Mouse (Mus musculus): Measurements from ENCODE around the gene Fam163a. TPM values are rescaled to one million over a fixed set of nuclear protein-coding genes. Genes with fewer than 3 reads are reported as not detected.
A peak's percentile ranks its signal among the peaks of the same experiment; 100 is the strongest.

Gene Fam163a
- total and polyA plus RNA-seq, 2 experiments: 0.02 TPM; not detected in 1

GRCm38 (mm10) chr1:156089561-156089960 is 115.3 kb downstream of the Fam163a start:
- TF ChIP-seq POLR2A (IDR thresholded peaks at IDR 0.05; ENCODE audit: extremely low read depth, insufficient read depth, low read length) (no peak), CTCF (IDR thresholded peaks at IDR 0.05; ENCODE audit: low read depth, low read length) (no peak)
- 85% methylated on average over 8 of the region's 8 CpGs for WGBS
- DNase-seq (ENCODE audit: extremely low read depth, low read depth, low spot score): no peak

GRCm38 (mm10) chr1:156087586-156087985 is 117.2 kb downstream of the Fam163a start:
- Histone ChIP-seq H3K79me2 (ENCODE audit: control insufficient read depth, insufficient read depth, low read length) (no peaks in the 10 kb centered on the region), H3K4me1 (ENCODE audit: control insufficient read depth, insufficient read depth, low read length) (no peaks in the 10 kb centered on the region), H3K27me3 (ENCODE audit: control insufficient read depth, insufficient read depth, low read length) (no peaks in the 10 kb centered on the region), H3K27ac (replicated peaks; ENCODE audit: insufficient read depth, low read depth, low read length) (no peak overlapping the region), H3K9ac (ENCODE audit: low read depth, low read length) (no peak overlapping the region), H3K36me3 (ENCODE audit: control insufficient read depth, insufficient read depth, low read length) (no peaks in the 10 kb centered on the region), H3K4me3 (ENCODE audit: insufficient read depth, low read depth, low read length) (no peak overlapping the region)
- DNase-seq (ENCODE audit: extremely low read depth, low read depth, low spot score): no peak
- 73% methylated on average over 5 of the region's 5 CpGs for WGBS
- TF ChIP-seq POLR2A (IDR thresholded peaks at IDR 0.05; ENCODE audit: extremely low read depth, insufficient read depth, low read length) (no peak), CTCF (IDR thresholded peaks at IDR 0.05; ENCODE audit: low read depth, low read length) (no peak)

More at GRCm38 (mm10) chr1:156089561-156089960, 115.3 kb downstream of the Fam163a start:
- Histone ChIP-seq H3K27ac (replicated peaks; ENCODE audit: insufficient read depth, low read depth, low read length) (no peak overlapping the region), H3K4me3 (ENCODE audit: insufficient read depth, low read depth, low read length) (no peak overlapping the region), H3K27me3 (ENCODE audit: control insufficient read depth, insufficient read depth, low read length) (no peaks in the 10 kb centered on the region), H3K4me1 (ENCODE audit: control insufficient read depth, insufficient read depth, low read length) (no peaks in the 10 kb centered on the region), H3K9ac (ENCODE audit: low read depth, low read length) (no peak overlapping the region), H3K79me2 (ENCODE audit: control insufficient read depth, insufficient read depth, low read length) (no peaks in the 10 kb centered on the region), H3K36me3 (ENCODE audit: control insufficient read depth, insufficient read depth, low read length) (no peaks in the 10 kb centered on the region)

GRCm38 (mm10) chr1:156085770-156086169 is 119.1 kb downstream of the Fam163a start:
- Histone ChIP-seq H3K4me3 (ENCODE audit: insufficient read depth, low read depth, low read length) (no peak overlapping the region), H3K36me3 (ENCODE audit: control insufficient read depth, insufficient read depth, low read length) (no peaks in the 10 kb centered on the region), H3K9ac (ENCODE audit: low read depth, low read length) (no peak overlapping the region), H3K27me3 (ENCODE audit: control insufficient read depth, insufficient read depth, low read length) (no peaks in the 10 kb centered on the region), H3K4me1 (ENCODE audit: control insufficient read depth, insufficient read depth, low read length) (no peaks in the 10 kb centered on the region), H3K27ac (replicated peaks; ENCODE audit: insufficient read depth, low read depth, low read length) (no peak overlapping the region), H3K79me2 (ENCODE audit: control insufficient read depth, insufficient read depth, low read length) (no peaks in the 10 kb centered on the region)
- TF ChIP-seq CTCF (IDR thresholded peaks at IDR 0.05; ENCODE audit: low read depth, low read length) (no peak), POLR2A (IDR thresholded peaks at IDR 0.05; ENCODE audit: extremely low read depth, insufficient read depth, low read length) (no peak)
- WGBS: 56% methylated on average over 5 of the region's 5 CpGs
- DNase-seq (ENCODE audit: extremely low read depth, low read depth, low spot score): peak; percentile 42

- 78% methylated on average over 3 of the region's 3 CpGs for WGBS
- H3K27ac ChIP-seq (replicated peaks; ENCODE audit: insufficient read depth, low read depth, low read length): no peak overlapping the region
- no peak overlapping the region for H3K9ac ChIP-seq (ENCODE audit: low read depth, low read length)
- no peaks in the 10 kb centered on the region for H3K79me2 ChIP-seq (ENCODE audit: control insufficient read depth, insufficient read depth, low read length)
- no peaks in the 10 kb centered on the region for H3K27me3 ChIP-seq (ENCODE audit: control insufficient read depth, insufficient read depth, low read length)
- TF ChIP-seq CTCF (IDR thresholded peaks at IDR 0.05; ENCODE audit: low read depth, low read length) (no peak), POLR2A (IDR thresholded peaks at IDR 0.05; ENCODE audit: extremely low read depth, insufficient read depth, low read length) (no peak)
- no peak for DNase-seq (ENCODE audit: extremely low read depth, low read depth, low spot score)
- H3K36me3 ChIP-seq (ENCODE audit: control insufficient read depth, insufficient read depth, low read length): no peaks in the 10 kb centered on the region
- H3K4me3 ChIP-seq (ENCODE audit: insufficient read depth, low read depth, low read length): no peak overlapping the region
- no peaks in the 10 kb centered on the region for H3K4me1 ChIP-seq (ENCODE audit: control insufficient read depth, insufficient read depth, low read length)
Observed at GRCm38 (mm10) chr1:156084603-156085002, 120.2 kb downstream of the Fam163a start.

GRCm38 (mm10) chr1:156077655-156078054 is 127.2 kb downstream of the Fam163a start:
- TF ChIP-seq POLR2A (IDR thresholded peaks at IDR 0.05; ENCODE audit: extremely low read depth, insufficient read depth, low read length) (no peak), CTCF (IDR thresholded peaks at IDR 0.05; ENCODE audit: low read depth, low read length) (no peak)
- Histone ChIP-seq H3K79me2 (ENCODE audit: control insufficient read depth, insufficient read depth, low read length) (no peaks in the 10 kb centered on the region), H3K27me3 (ENCODE audit: control insufficient read depth, insufficient read depth, low read length) (no peaks in the 10 kb centered on the region), H3K9ac (ENCODE audit: low read depth, low read length) (no peak overlapping the region), H3K27ac (replicated peaks; ENCODE audit: insufficient read depth, low read depth, low read length) (no peak overlapping the region), H3K4me1 (ENCODE audit: control insufficient read depth, insufficient read depth, low read length) (peaks cover 13% of the 10 kb centered on the region), H3K36me3 (ENCODE audit: control insufficient read depth, insufficient read depth, low read length) (no peaks in the 10 kb centered on the region), H3K4me3 (ENCODE audit: insufficient read depth, low read depth, low read length) (no peak overlapping the region)
- DNase-seq (ENCODE audit: extremely low read depth, low read depth, low spot score): no peak
- WGBS: 66% methylated on average over 3 of the region's 3 CpGs

- H3K4me3 ChIP-seq (ENCODE audit: insufficient read depth, low read depth, low read length): no peak overlapping the region
- no peak for DNase-seq (ENCODE audit: extremely low read depth, low read depth, low spot score)
- H3K27ac ChIP-seq (replicated peaks; ENCODE audit: insufficient read depth, low read depth, low read length): no peak overlapping the region
- no peaks in the 10 kb centered on the region for H3K79me2 ChIP-seq (ENCODE audit: control insufficient read depth, insufficient read depth, low read length)
- H3K4me1 ChIP-seq (ENCODE audit: control insufficient read depth, insufficient read depth, low read length): peaks cover 23% of the 10 kb centered on the region
- no peak for TF ChIP-seq POLR2A (IDR thresholded peaks at IDR 0.05; ENCODE audit: extremely low read depth, insufficient read depth, low read length)
- no peak for TF ChIP-seq CTCF (IDR thresholded peaks at IDR 0.05; ENCODE audit: low read depth, low read length)
- H3K36me3 ChIP-seq (ENCODE audit: control insufficient read depth, insufficient read depth, low read length): no peaks in the 10 kb centered on the region
- H3K27me3 ChIP-seq (ENCODE audit: control insufficient read depth, insufficient read depth, low read length): no peaks in the 10 kb centered on the region
- 65% methylated on average over 4 of the region's 4 CpGs for WGBS
- H3K9ac ChIP-seq (ENCODE audit: low read depth, low read length): no peak overlapping the region
Observed at GRCm38 (mm10) chr1:156076474-156076873, 128.4 kb downstream of the Fam163a start.
